Mouse (Mus musculus): ENCODE measurements at regions not wholly inside any gene's neighbourhood (a gene's known extent, or its start where the extent isn't known, plus 50 kb on each side); places are given as distances from the start of the nearest gene placed in this dataset.

- Histone ChIP-seq H3K27me3 (replicated peaks; ENCODE audit: low read depth, poor library complexity, severe bottlenecking) (no peaks in the 10 kb centered on the region), H3K4me3 (no peak overlapping the region), H3K36me3 (replicated peaks) (no peaks in the 10 kb centered on the region), H3K27ac (replicated peaks) (no peak overlapping the region), H3K9me3 (no peaks in the 10 kb centered on the region), H3K4me1 (no peaks in the 10 kb centered on the region)
- DNase-seq (ENCODE audit: low spot score) = no peak
Measured at GRCm38 (mm10) chr13:80946034-80946433, 62.9 kb downstream of the Arrdc3 start.

DNA sequence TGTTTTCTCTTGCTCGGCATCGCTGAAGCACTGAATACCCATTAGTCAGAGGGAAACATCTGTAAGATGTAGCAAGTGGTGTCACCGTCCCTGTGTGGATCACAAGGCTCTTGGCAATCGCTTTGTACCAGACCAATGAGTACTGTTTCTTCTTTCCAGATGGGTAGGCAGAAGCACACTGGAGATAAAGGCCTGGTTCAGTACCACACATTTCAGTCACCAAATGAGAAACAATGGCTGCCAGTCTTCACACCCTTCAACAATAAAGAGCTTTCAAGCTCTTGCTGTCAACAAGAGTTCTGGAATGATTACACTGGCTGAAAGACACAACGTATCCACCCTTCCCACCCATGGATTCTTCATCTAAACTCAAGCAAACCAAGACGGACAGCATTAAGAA, 64.5 kb downstream of the Arrdc3 start:
- Histone ChIP-seq H3K27ac (replicated peaks) (no peak overlapping the region), H3K27me3 (replicated peaks; ENCODE audit: low read depth, poor library complexity, severe bottlenecking) (no peaks in the 10 kb centered on the region), H3K4me3 (no peak overlapping the region), H3K36me3 (replicated peaks) (no peaks in the 10 kb centered on the region), H3K4me1 (peaks cover under 1% of the 10 kb centered on the region; the same call in 1 of the 2 replicates), H3K9me3 (no peaks in the 10 kb centered on the region)
- DNase-seq (ENCODE audit: low spot score) = no peak
- 72% methylated on average over 6 of the region's 6 CpGs for WGBS

DNA sequence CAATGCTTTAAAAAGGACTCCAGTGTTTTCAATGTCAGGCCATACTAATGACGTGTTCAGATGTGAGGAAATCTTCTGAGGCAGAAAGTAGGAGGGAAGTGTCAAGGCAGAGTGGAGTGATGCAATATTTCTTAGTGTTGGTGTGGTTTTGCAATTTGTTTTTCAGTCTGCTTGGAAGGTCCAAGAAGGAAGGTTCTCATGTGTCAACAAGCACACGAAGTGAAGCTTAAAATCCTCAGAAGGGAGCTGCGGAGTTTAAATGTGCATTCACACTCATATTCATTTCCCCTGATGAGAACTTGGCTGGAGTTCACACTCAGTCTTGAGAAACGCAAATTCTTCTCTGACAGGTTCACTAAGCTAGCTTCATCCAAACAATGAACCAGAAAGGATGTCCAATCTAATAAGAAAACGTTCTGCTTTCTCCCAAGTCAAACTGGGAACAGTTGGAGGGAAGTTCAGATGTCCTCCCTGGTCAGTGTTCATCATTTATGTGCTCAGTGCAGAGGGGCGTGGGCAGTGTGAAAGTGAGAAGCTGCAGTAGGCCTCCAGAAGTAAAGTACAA, 66.0 kb downstream of the Arrdc3 start:
- no peaks in the 10 kb centered on the region for H3K9me3 ChIP-seq
- no peak for DNase-seq (ENCODE audit: low spot score)
- H3K27me3 ChIP-seq (replicated peaks; ENCODE audit: low read depth, poor library complexity, severe bottlenecking) = no peaks in the 10 kb centered on the region
- H3K4me1 ChIP-seq = peaks cover 6% of the 10 kb centered on the region
- H3K4me3 ChIP-seq = no peak overlapping the region
- whole genome bisulfite sequencing = 74% methylated on average over 6 of the region's 6 CpGs
- no peak overlapping the region for H3K27ac ChIP-seq (replicated peaks)
- H3K36me3 ChIP-seq (replicated peaks) = no peaks in the 10 kb centered on the region

DNA sequence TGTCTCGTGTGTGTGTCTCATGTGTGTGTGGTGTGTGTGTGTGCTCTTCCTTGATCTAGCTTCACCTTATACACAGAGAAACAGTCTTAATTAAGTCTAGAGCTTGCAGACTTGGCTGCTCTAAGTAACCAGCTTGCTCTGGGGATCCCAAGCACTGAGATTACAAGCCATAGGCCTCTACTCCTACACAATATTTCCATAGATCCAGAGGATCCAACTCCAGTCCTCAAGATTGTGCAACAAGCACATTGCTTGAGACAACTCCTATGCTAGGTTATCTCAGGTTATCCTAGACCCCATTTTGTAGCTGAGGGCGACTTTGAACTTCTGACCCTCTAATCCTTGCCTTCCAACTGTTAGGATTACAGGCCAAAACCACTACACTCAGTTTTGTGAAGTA, 67.1 kb downstream of the Arrdc3 start:
- no peak for DNase-seq (ENCODE audit: low spot score)
- Histone ChIP-seq H3K27ac (replicated peaks) (no peak overlapping the region), H3K27me3 (replicated peaks; ENCODE audit: low read depth, poor library complexity, severe bottlenecking) (no peaks in the 10 kb centered on the region), H3K4me1 (peaks cover 6% of the 10 kb centered on the region), H3K36me3 (replicated peaks) (no peaks in the 10 kb centered on the region), H3K9me3 (no peaks in the 10 kb centered on the region), H3K4me3 (no peak overlapping the region)
- 77% methylated on average over 2 of the region's 2 CpGs for WGBS

DNA sequence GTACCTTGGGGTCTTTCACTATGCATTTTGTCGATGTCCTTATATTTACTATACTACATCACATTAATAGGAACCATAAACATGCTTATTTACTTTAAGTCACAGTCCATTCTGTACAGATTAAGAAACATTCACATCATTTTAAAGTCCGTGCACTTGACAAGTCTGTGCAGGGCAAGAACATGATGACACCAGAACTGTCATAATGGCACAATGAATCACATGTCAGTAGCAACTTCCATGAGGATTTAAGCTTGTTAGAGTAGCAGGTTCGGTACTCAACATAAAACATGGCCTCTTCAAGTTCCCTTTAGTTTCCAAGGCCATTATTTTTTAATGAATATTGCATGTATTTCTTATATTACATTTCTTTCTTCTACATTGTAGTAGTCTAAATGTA, 67.6 kb downstream of the Arrdc3 start:
- H3K27ac ChIP-seq (replicated peaks) = no peak overlapping the region
- no peaks in the 10 kb centered on the region for H3K27me3 ChIP-seq (replicated peaks; ENCODE audit: low read depth, poor library complexity, severe bottlenecking)
- 89% methylated on average over 3 of the region's 3 CpGs for WGBS
- no peaks in the 10 kb centered on the region for H3K36me3 ChIP-seq (replicated peaks)
- DNase-seq (ENCODE audit: low spot score) = no peak
- no peaks in the 10 kb centered on the region for H3K9me3 ChIP-seq
- H3K4me3 ChIP-seq = no peak overlapping the region
- peaks cover 6% of the 10 kb centered on the region for H3K4me1 ChIP-seq

DNA sequence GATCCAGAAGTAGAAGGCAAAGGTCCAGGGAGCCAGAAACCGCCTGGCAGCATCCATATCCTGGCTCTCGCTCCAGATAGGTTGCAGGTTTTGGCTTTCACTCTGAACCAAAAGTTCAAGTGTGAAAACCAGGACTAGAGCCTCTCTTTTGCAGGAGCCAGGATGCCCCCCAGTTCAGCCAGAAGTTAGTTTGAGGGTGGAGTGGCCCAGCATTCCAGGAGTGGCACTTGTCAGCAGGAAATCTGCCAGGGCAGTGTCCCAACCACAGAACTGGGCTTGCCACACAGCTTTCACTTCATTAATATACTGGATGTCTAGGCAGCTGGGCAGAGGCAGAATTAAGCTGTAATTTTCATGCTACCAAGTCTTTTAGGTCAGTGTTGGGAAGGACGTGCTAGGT, 68.1 kb downstream of the Arrdc3 start:
- no peak for DNase-seq (ENCODE audit: low spot score)
- H3K9me3 ChIP-seq = no peaks in the 10 kb centered on the region
- H3K36me3 ChIP-seq (replicated peaks) = no peaks in the 10 kb centered on the region
- WGBS = 89% methylated on average over 3 of the region's 3 CpGs
- H3K4me3 ChIP-seq = no peak overlapping the region
- H3K4me1 ChIP-seq = peaks cover 6% of the 10 kb centered on the region
- no peaks in the 10 kb centered on the region for H3K27me3 ChIP-seq (replicated peaks; ENCODE audit: low read depth, poor library complexity, severe bottlenecking)
- H3K27ac ChIP-seq (replicated peaks) = no peak overlapping the region

DNA sequence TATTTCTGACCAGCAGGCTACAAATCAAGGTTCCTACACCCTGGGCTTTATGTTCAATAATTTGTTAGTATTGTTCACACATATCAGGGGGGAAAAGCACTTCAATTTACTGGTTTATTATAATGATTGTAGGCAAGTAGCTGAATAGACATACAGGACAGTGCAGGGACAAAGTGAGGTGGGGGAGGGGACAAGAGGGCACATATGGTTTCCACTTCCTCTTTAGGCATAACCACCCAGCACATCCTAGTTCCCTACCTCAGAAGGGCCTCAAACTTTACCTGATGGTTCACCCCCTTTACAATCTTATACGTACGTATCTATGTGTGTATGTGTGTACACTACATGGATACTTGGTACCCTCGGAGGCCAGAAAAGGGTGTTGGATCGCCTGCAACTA, 69.7 kb downstream of the Arrdc3 start:
- Histone ChIP-seq H3K9me3 (no peaks in the 10 kb centered on the region), H3K4me3 (no peak overlapping the region), H3K4me1 (peaks cover 6% of the 10 kb centered on the region), H3K27me3 (replicated peaks; ENCODE audit: low read depth, poor library complexity, severe bottlenecking) (no peaks in the 10 kb centered on the region), H3K27ac (replicated peaks) (no peak overlapping the region), H3K36me3 (replicated peaks) (no peaks in the 10 kb centered on the region)
- no peak for DNase-seq (ENCODE audit: low spot score)
- WGBS = 83% methylated on average over 4 of the region's 4 CpGs

- Histone ChIP-seq H3K27me3 (replicated peaks; ENCODE audit: low read depth, poor library complexity, severe bottlenecking) (no peaks in the 10 kb centered on the region), H3K9me3 (no peaks in the 10 kb centered on the region), H3K4me3 (no peak overlapping the region), H3K27ac (replicated peaks) (no peak overlapping the region), H3K36me3 (replicated peaks) (no peaks in the 10 kb centered on the region), H3K4me1 (peaks cover 6% of the 10 kb centered on the region)
- DNase-seq (ENCODE audit: low spot score) = no peak
- WGBS = 73% methylated on average over 6 of the region's 6 CpGs
Measured at GRCm38 (mm10) chr13:80954059-80954645, 71.0 kb downstream of the Arrdc3 start.

DNA sequence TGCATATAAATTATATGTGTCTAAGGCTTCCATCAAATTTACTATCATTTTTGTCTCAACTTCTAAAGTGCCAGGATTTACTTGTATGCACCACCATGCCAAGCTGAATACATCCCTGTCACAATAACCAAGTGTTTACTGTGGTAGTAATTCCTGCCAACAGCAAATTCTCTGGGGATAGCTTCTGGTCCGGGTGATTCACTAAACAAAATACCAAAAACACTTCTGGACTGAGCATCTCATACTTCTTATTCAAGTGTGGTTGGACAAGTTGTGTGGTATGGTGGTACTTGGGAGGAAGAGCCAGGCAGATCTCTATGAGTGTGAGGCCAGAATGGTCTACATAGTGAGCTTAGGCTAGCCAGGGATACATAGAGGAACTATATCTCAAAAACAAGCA, 73.8 kb downstream of the Arrdc3 start:
- DNase-seq (ENCODE audit: low spot score) = no peak
- WGBS = 75% methylated on average over 1 of the region's 1 CpGs
- Histone ChIP-seq H3K9me3 (no peaks in the 10 kb centered on the region), H3K36me3 (replicated peaks) (no peaks in the 10 kb centered on the region), H3K27ac (replicated peaks) (no peak overlapping the region), H3K27me3 (replicated peaks; ENCODE audit: low read depth, poor library complexity, severe bottlenecking) (no peaks in the 10 kb centered on the region), H3K4me1 (peaks cover 6% of the 10 kb centered on the region), H3K4me3 (no peak overlapping the region)

DNA sequence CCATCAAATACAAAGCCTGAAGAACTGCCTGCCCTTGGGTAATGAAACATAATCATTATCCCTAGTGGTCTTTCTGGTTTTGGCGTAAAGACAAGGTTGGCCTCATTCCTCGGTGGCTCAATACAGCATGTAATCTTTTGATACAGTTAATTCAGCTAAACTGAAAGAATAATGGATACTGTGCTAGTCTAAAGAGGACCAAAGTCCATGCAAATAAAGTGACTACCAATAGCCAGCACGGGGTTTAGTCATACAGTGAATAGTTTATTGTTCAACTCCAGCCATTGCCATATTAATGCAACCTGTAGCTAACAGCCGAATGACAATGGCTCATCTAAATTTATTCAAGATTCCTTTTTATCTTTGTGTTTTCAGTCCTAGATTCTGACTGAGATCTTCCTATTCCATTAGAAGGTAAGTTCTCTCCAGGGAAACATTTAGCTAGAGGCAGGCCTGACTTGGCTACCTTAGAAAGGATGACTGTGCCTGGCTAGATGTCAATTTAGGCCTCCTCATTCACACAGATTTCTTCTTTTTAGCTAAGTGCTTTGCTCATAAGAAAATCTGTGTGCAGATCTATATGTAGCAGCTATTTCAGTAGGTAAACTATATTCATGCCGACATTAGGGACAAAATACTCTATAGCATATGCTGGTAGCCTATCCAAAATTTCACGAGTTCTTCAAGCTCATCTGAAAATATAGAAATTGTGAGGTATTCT, 74.4 kb downstream of the Arrdc3 start:
- Histone ChIP-seq H3K27me3 (replicated peaks; ENCODE audit: low read depth, poor library complexity, severe bottlenecking) (no peaks in the 10 kb centered on the region), H3K27ac (replicated peaks) (no peak overlapping the region), H3K4me3 (no peak overlapping the region), H3K9me3 (no peaks in the 10 kb centered on the region), H3K4me1 (peaks cover 12% of the 10 kb centered on the region), H3K36me3 (replicated peaks) (no peaks in the 10 kb centered on the region)
- 88% methylated on average over 6 of the region's 6 CpGs for WGBS
- DNase-seq (ENCODE audit: low spot score) = no peak

DNA sequence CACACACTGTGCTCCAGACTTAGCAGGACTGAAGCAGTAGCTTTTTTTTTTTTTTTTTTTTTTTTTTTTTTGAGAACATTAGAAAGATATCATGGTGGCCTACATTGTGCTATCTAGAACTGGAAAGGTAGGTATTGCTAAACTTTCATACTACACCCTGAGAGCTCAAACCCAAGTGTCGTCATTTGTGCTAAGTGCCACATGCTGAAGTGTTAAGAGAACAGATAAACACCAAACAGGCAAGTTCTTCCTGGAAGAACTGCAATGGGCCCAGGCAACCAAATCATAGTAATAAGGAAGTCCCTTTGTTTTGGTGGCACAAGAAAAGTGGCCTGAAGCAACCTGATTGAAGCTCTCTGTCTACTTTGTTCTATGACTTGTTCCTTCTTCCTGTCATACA, 76.6 kb downstream of the Arrdc3 start:
- DNase-seq (ENCODE audit: low spot score) = no peak
- no peak overlapping the region for H3K27ac ChIP-seq (replicated peaks)
- no peaks in the 10 kb centered on the region for H3K9me3 ChIP-seq
- H3K4me1 ChIP-seq = peaks cover 16% of the 10 kb centered on the region; the same call in 1 of the 2 replicates
- no peak overlapping the region for H3K4me3 ChIP-seq
- 81% methylated on average over 1 of the region's 1 CpGs for WGBS
- H3K27me3 ChIP-seq (replicated peaks; ENCODE audit: low read depth, poor library complexity, severe bottlenecking) = peaks cover 14% of the 10 kb centered on the region
- H3K36me3 ChIP-seq (replicated peaks) = no peaks in the 10 kb centered on the region

DNA sequence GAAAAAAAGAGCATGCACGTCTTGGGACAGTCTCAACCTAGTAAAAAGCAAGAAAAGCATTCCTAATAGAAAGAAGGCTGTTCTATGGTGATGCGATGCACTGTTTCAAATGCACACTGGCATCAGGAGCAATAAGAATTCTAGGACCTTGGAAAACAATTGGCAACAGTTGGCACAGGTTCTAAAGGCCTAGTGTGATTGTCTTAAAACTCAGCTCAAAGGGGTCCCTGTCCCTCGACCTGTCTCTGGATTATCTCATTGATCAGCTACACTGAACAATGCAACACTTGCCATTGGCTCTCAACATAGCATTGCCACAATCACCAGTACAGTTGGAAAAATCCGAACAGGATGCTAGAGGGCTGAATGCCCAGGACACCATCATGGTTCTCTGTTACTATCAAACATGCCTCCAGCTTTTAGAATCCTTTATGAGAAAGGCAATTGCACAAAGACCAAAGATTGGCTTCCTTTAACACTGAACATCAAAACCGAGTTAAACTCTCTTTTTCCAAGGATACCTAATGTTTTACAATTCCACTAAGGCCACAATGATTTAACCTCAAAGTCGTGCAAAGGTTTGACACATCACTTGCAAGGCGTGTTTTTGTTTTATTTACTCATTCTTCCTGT, 78.9 kb downstream of the Arrdc3 start:
- Histone ChIP-seq H3K9me3 (no peaks in the 10 kb centered on the region), H3K4me3 (peak overlapping the region; percentile 58), H3K4me1 (peaks cover 16% of the 10 kb centered on the region; the same call in 1 of the 2 replicates), H3K36me3 (replicated peaks) (no peaks in the 10 kb centered on the region), H3K27me3 (replicated peaks; ENCODE audit: low read depth, poor library complexity, severe bottlenecking) (peaks cover 14% of the 10 kb centered on the region), H3K27ac (replicated peaks) (no peak overlapping the region)
- 53% methylated on average over 7 of the region's 7 CpGs for WGBS
- DNase-seq (ENCODE audit: low spot score) = no peak

Measured in embryonic facial prominence, embryonic 10.5 days (tissue).